Mouse (Mus musculus): Measurements from ENCODE around the gene Calm2. TPM values are rescaled to one million over a fixed set of nuclear protein-coding genes. Genes with fewer than 3 reads are reported as not detected.

Gene Calm2
- polyA plus RNA-seq (2017; shearing (Covaris generic)): 100 to 1,000 TPM; 492 to 551 TPM

DNA sequence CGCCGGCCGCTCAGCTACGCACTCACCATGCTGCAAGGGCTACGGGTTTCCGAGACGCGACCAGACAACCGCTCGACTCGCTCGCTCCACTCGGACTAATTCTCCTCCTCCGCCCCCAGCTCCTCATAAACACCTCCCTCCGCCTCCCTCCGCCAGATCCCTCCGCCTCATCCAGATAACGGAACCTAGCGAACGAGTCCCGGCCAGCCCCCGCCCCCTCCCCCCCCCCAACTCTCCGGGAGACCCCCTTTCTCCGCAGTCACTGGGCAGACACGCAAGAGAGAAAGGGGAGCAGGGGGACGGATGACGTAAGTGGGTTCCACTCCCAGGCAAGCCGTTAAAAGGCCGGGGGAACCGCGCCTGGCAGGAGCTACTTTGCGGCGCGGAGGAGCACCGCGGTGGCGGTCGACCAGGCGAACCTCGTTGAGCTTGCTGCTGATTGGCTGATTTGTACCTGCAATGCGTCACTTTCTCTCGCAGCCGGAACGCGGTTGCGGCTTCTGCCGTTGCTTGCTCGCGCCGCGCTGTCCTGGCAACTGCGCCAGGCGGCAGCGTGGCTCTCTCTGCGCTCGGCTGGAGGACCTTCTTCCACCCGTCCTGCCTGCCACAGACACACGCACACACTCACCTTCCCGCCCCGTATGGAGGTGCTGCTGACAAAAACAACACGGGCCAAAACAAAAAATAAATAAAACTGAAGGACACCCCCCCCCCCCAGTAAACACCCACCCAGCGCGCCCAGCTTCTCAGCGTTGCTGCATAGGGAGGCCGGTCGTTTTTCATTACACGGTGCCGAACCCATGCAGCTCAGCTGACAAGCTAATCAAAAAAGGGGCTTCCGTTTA lies at the start of gene Calm2:
Gene Calm2, minus strand, starts transcription at position 169 of the 845 bp plus-strand sequence.

DNA sequence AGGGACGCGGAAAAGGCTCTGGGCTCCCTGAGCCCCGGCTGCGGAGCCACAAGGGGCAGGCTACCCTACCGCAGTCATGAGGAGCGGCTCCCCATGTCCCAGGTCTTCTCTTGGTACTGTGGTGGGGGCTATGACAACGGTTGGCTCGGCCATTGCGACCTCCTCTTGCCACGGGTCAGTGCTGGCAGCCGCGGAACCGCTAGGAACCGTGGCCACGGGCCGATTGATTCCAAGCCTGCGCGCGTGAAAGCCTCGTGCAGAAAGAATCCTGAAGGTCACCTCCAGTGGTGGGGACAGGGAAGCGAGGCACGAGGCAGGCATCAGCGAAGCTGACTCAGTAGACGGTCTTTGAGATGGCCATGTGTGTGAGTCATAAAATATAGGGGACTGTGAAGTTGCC lies 19.2 kb downstream of the Calm2 start, which contains the start of gene Stpg4:
Gene Stpg4, minus strand, starts transcription at position 231 of the 400 bp plus-strand sequence.

Other genes starting within 250 kb of the Calm2 start
- 10 to 100 TPM; 23.5 to 27.7 TPM for gene Mcfd2, start 181.0 kb downstream of the Calm2 start, polyA plus RNA-seq (2017; shearing (Covaris generic))
- gene Ttc7, start 164.0 kb downstream of the Calm2 start, polyA plus RNA-seq (2017; shearing (Covaris generic)): 10 to 100 TPM; 66.3 to 80.4 TPM
- gene Stpg4, start 19.2 kb downstream of the Calm2 start, polyA plus RNA-seq (2017; shearing (Covaris generic)): not detected
- gene Epcam, start 189.0 kb upstream of the Calm2 start, polyA plus RNA-seq (2017; shearing (Covaris generic)): 10 to 100 TPM in 1 of 2 experiments, 1 to 10 TPM in 1; 8.4 to 37.4 TPM
- gene Msh2, start 225.4 kb upstream of the Calm2 start, polyA plus RNA-seq (2017; shearing (Covaris generic)): 10 to 100 TPM; 53.9 to 57.8 TPM

Data from activated CD4-positive, CD25-positive, alpha-beta regulatory T cell (primary cell).